Mouse (Mus musculus): ENCODE data around the gene Cdk18. TPM values are rescaled to one million over a fixed set of nuclear protein-coding genes. Genes with fewer than 3 reads are reported as not detected.

Gene Cdk18
- polyA plus RNA-seq, 1 experiment, result 133 TPM

- Histone ChIP-seq H3K36me3 (ENCODE audit: control insufficient read depth, insufficient read depth, low read length) (no peaks in the 10 kb centered on the region), H3K27me3 (ENCODE audit: control insufficient read depth, insufficient read depth, low read length) (no peaks in the 10 kb centered on the region), H3K4me1 (ENCODE audit: control insufficient read depth, insufficient read depth, insufficient read length, low read length) (peaks cover 5% of the 10 kb centered on the region; the same call in 1 of the 2 replicates), H3K4me3 (ENCODE audit: low read depth, low read length) (no peak overlapping the region), H3K27ac (ENCODE audit: insufficient read depth, low read depth, low read length) (no peak overlapping the region)
- 71% methylated on average over 4 of the region's 4 CpGs for WGBS
- no peak for TF ChIP-seq CTCF (IDR thresholded peaks at IDR 0.05; ENCODE audit: extremely low read depth, insufficient read length, insufficient replicate concordance, low read depth, low read length)
These were observed 39.7 kb downstream of the Cdk18 start for GRCm38 (mm10) chr1:132099775-132100174.

GRCm38 (mm10) chr1:132099016-132099415, 40.5 kb downstream of the Cdk18 start:
- no peaks in the 10 kb centered on the region for H3K27me3 ChIP-seq (ENCODE audit: control insufficient read depth, insufficient read depth, low read length)
- 56% methylated on average over 4 of the region's 4 CpGs for WGBS
- peaks cover 5% of the 10 kb centered on the region; the same call in 1 of the 2 replicates for H3K4me1 ChIP-seq (ENCODE audit: control insufficient read depth, insufficient read depth, insufficient read length, low read length)

GRCm38 (mm10) chr1:132098076-132098475, 41.4 kb downstream of the Cdk18 start:
- H3K27me3 ChIP-seq (ENCODE audit: control insufficient read depth, insufficient read depth, low read length), result no peaks in the 10 kb centered on the region
- H3K4me3 ChIP-seq (ENCODE audit: low read depth, low read length), result no peak overlapping the region
- no peak for TF ChIP-seq CTCF (IDR thresholded peaks at IDR 0.05; ENCODE audit: extremely low read depth, insufficient read length, insufficient replicate concordance, low read depth, low read length)
- TF ChIP-seq POLR2A (IDR thresholded peaks at IDR 0.05; ENCODE audit: low read depth, low read length), result no peak
- no peak overlapping the region for H3K27ac ChIP-seq (ENCODE audit: insufficient read depth, low read depth, low read length)
- H3K4me1 ChIP-seq (ENCODE audit: control insufficient read depth, insufficient read depth, insufficient read length, low read length), result peaks cover 5% of the 10 kb centered on the region; the same call in 1 of the 2 replicates
- WGBS, result 28% methylated on average over 1 of the region's 1 CpGs
- no peaks in the 10 kb centered on the region for H3K36me3 ChIP-seq (ENCODE audit: control insufficient read depth, insufficient read depth, low read length)

More at GRCm38 (mm10) chr1:132099016-132099415, 40.5 kb downstream of the Cdk18 start:
- Histone ChIP-seq H3K36me3 (ENCODE audit: control insufficient read depth, insufficient read depth, low read length) (no peaks in the 10 kb centered on the region), H3K27ac (ENCODE audit: insufficient read depth, low read depth, low read length) (no peak overlapping the region), H3K4me3 (ENCODE audit: low read depth, low read length) (no peak overlapping the region)
- TF ChIP-seq CTCF (IDR thresholded peaks at IDR 0.05; ENCODE audit: extremely low read depth, insufficient read length, insufficient replicate concordance, low read depth, low read length) (no peak), POLR2A (IDR thresholded peaks at IDR 0.05; ENCODE audit: low read depth, low read length) (no peak)

GRCm38 (mm10) chr1:132095356-132096004, 44.0 kb downstream of the Cdk18 start:
- H3K36me3 ChIP-seq (ENCODE audit: control insufficient read depth, insufficient read depth, low read length), result no peaks in the 10 kb centered on the region
- 26% methylated on average over 11 of the region's 11 CpGs for WGBS
- TF ChIP-seq POLR2A (IDR thresholded peaks at IDR 0.05; ENCODE audit: low read depth, low read length) (no peak), CTCF (IDR thresholded peaks at IDR 0.05; ENCODE audit: extremely low read depth, insufficient read length, insufficient replicate concordance, low read depth, low read length) (no peak)
- H3K27ac ChIP-seq (ENCODE audit: insufficient read depth, low read depth, low read length), result no peak overlapping the region
- H3K4me3 ChIP-seq (ENCODE audit: low read depth, low read length), result no peak overlapping the region
- H3K4me1 ChIP-seq (ENCODE audit: control insufficient read depth, insufficient read depth, insufficient read length, low read length), result peaks cover 6% of the 10 kb centered on the region; the same call in 1 of the 2 replicates
- no peaks in the 10 kb centered on the region for H3K27me3 ChIP-seq (ENCODE audit: control insufficient read depth, insufficient read depth, low read length)

GRCm38 (mm10) chr1:132093269-132093668, 46.2 kb downstream of the Cdk18 start:
- peaks cover 7% of the 10 kb centered on the region; the same call in 1 of the 2 replicates for H3K4me1 ChIP-seq (ENCODE audit: control insufficient read depth, insufficient read depth, insufficient read length, low read length)
- 98% methylated on average over 4 of the region's 4 CpGs for WGBS
- no peak for TF ChIP-seq POLR2A (IDR thresholded peaks at IDR 0.05; ENCODE audit: low read depth, low read length)
- TF ChIP-seq CTCF (IDR thresholded peaks at IDR 0.05; ENCODE audit: extremely low read depth, insufficient read length, insufficient replicate concordance, low read depth, low read length), result no peak

GRCm38 (mm10) chr1:132090266-132090665, 49.2 kb downstream of the Cdk18 start:
- H3K27me3 ChIP-seq (ENCODE audit: control insufficient read depth, insufficient read depth, low read length), result no peaks in the 10 kb centered on the region
- H3K4me3 ChIP-seq (ENCODE audit: low read depth, low read length), result no peak overlapping the region
- no peaks in the 10 kb centered on the region for H3K36me3 ChIP-seq (ENCODE audit: control insufficient read depth, insufficient read depth, low read length)
- H3K27ac ChIP-seq (ENCODE audit: insufficient read depth, low read depth, low read length), result no peak overlapping the region
- peaks cover 4% of the 10 kb centered on the region; the same call in 1 of the 2 replicates for H3K4me1 ChIP-seq (ENCODE audit: control insufficient read depth, insufficient read depth, insufficient read length, low read length)
- TF ChIP-seq CTCF (IDR thresholded peaks at IDR 0.05; ENCODE audit: extremely low read depth, insufficient read length, insufficient replicate concordance, low read depth, low read length) (no peak), POLR2A (IDR thresholded peaks at IDR 0.05; ENCODE audit: low read depth, low read length) (no peak)
- WGBS, result 82% methylated on average over 4 of the region's 4 CpGs

More at GRCm38 (mm10) chr1:132093269-132093668, 46.2 kb downstream of the Cdk18 start:
- H3K4me3 ChIP-seq (ENCODE audit: low read depth, low read length), result no peak overlapping the region
- no peaks in the 10 kb centered on the region for H3K27me3 ChIP-seq (ENCODE audit: control insufficient read depth, insufficient read depth, low read length)
- no peaks in the 10 kb centered on the region for H3K36me3 ChIP-seq (ENCODE audit: control insufficient read depth, insufficient read depth, low read length)
- no peak overlapping the region for H3K27ac ChIP-seq (ENCODE audit: insufficient read depth, low read depth, low read length)

GRCm38 (mm10) chr1:132089767-132090166, 49.7 kb downstream of the Cdk18 start:
- H3K36me3 ChIP-seq (ENCODE audit: control insufficient read depth, insufficient read depth, low read length), result no peaks in the 10 kb centered on the region
- H3K4me3 ChIP-seq (ENCODE audit: low read depth, low read length), result no peak overlapping the region
- TF ChIP-seq POLR2A (IDR thresholded peaks at IDR 0.05; ENCODE audit: low read depth, low read length) (no peak), CTCF (IDR thresholded peaks at IDR 0.05; ENCODE audit: extremely low read depth, insufficient read length, insufficient replicate concordance, low read depth, low read length) (no peak)
- peaks cover 8% of the 10 kb centered on the region; the same call in 1 of the 2 replicates for H3K4me1 ChIP-seq (ENCODE audit: control insufficient read depth, insufficient read depth, insufficient read length, low read length)
- 67% methylated on average over 6 of the region's 6 CpGs for WGBS
- H3K27ac ChIP-seq (ENCODE audit: insufficient read depth, low read depth, low read length), result no peak overlapping the region
- H3K27me3 ChIP-seq (ENCODE audit: control insufficient read depth, insufficient read depth, low read length), result no peaks in the 10 kb centered on the region
